Mouse (Mus musculus) CH12.LX (cell line): ENCODE measurements around the gene Npnt. TPM values are rescaled to one million over a fixed set of nuclear protein-coding genes. Genes with fewer than 3 reads are reported as not detected.
A peak's percentile ranks its signal among the peaks of the same experiment; 100 is the strongest.

Source experiments
- DNase-seq: peaks from one replicate; pipeline ENCODE4 v3.0.0-alpha.2; 2013; ENCODE audit errors: extremely low read depth
- H3K27ac ChIP-seq: 2 replicates; pipeline ENCODE4 v1.5.1; 2012; ENCODE audit warnings: low read depth, mild to moderate bottlenecking, control low read depth, moderate library complexity; ENCODE audit not compliant: insufficient read depth
- H3K27me3 ChIP-seq: replicated peaks from 2 replicates; pipeline ENCODE3; 2012; ENCODE audit warnings: inconsistent platforms
- H3K36me3 ChIP-seq, 2 experiments: replicated peaks in 1 of 2; 2 replicates each; pipeline versions ENCODE3 to v1.6.1; 2012; ENCODE audit warnings: inconsistent platforms in 1 of 2, low read length in 1 of 2, mild to moderate bottlenecking in 1 of 2, mixed read lengths in 1 of 2, moderate library complexity in 1 of 2; ENCODE audit not compliant: control insufficient read depth in 1 of 2, insufficient read depth in 1 of 2
- H3K4me1 ChIP-seq, 2 experiments: 2 replicates each; pipeline ENCODE4 v1.6.1; 2012; ENCODE audit warnings: inconsistent platforms in 1 of 2, moderate library complexity in 1 of 2; ENCODE audit not compliant: insufficient read depth in 2 of 2, control insufficient read depth in 1 of 2
- H3K4me2 ChIP-seq: 2 replicates; pipeline ENCODE4 v1.6.1; 2012; ENCODE audit warnings: low read depth, mild to moderate bottlenecking, control low read depth; ENCODE audit not compliant: poor library complexity, insufficient read depth, severe bottlenecking
- H3K4me3 ChIP-seq, 3 experiments: fragments of 150-350 bp in 1 of 3; sonication (generic) in 1 of 3; replicated peaks in 1 of 3; 2 replicates each; pipeline versions ENCODE3 to v1.5.1; 2011 to 2012; ENCODE audit warnings: low read depth in 2 of 3, low read length in 2 of 3, mild to moderate bottlenecking in 2 of 3, moderate library complexity in 2 of 3, control low read depth in 1 of 3, improper control_type of control experiment in 1 of 3, inconsistent platforms in 1 of 3, mixed read lengths in 1 of 3; ENCODE audit not compliant: poor library complexity in 1 of 3
- H3K79me2 ChIP-seq: replicated peaks from 2 replicates; pipeline ENCODE4 v1.6.1; 2012; ENCODE audit warnings: mild to moderate bottlenecking, moderate library complexity; ENCODE audit not compliant: control insufficient read depth, poor library complexity, insufficient read depth, severe bottlenecking; ENCODE audit errors: extremely low read depth
- H3K9ac ChIP-seq: 2 replicates; pipeline ENCODE4 v1.6.1; 2012; ENCODE audit warnings: low read depth, mild to moderate bottlenecking, control low read depth, moderate library complexity; ENCODE audit not compliant: insufficient read depth
- H3K9me3 ChIP-seq: replicated peaks from 2 replicates; pipeline ENCODE3; 2012; ENCODE audit warnings: low read length, inconsistent platforms, mixed read lengths
- CHD1 ChIP-seq: IDR thresholded peaks from 2 replicates; pipeline ENCODE4 v1.6.1; 2012; ENCODE audit warnings: low read depth, low read length, improper control_type of control experiment, inconsistent platforms
- CTCF ChIP-seq, 2 experiments: IDR thresholded peaks in 1 of 2; conservative IDR thresholded peaks in 1 of 2; 2 replicates each; pipeline ENCODE4 v1.5.1; 2011 to 2012; ENCODE audit warnings: low read depth in 2 of 2, low read length in 2 of 2, improper control_type of control experiment in 1 of 2, inconsistent platforms in 1 of 2, mild to moderate bottlenecking in 1 of 2, moderate library complexity in 1 of 2
- E2F4 ChIP-seq: IDR thresholded peaks from 2 replicates; pipeline ENCODE4 v1.6.1; 2011; ENCODE audit warnings: low read depth, low read length, improper control_type of control experiment; ENCODE audit not compliant: insufficient replicate concordance
- ELF1 ChIP-seq: IDR thresholded peaks from 2 replicates; pipeline ENCODE4 v1.6.1; 2014; ENCODE audit warnings: low read depth, mild to moderate bottlenecking, inconsistent platforms, low read length, improper control_type of control experiment
- EP300 ChIP-seq: IDR thresholded peaks from 2 replicates; pipeline ENCODE4 v1.6.1; 2011; ENCODE audit warnings: low read length, improper control_type of control experiment
- HCFC1 ChIP-seq: IDR thresholded peaks from 2 replicates; pipeline ENCODE4 v1.6.1; 2012; ENCODE audit warnings: low read depth, mild to moderate bottlenecking, inconsistent platforms, low read length, improper control_type of control experiment
- IRF4 ChIP-seq: IDR thresholded peaks from 2 replicates; pipeline ENCODE4 v1.6.1; 2014; ENCODE audit warnings: low read depth, mild to moderate bottlenecking, inconsistent platforms, low read length, improper control_type of control experiment
- KAT2A ChIP-seq: IDR thresholded peaks from 2 replicates; pipeline ENCODE4 v1.6.1; 2012; ENCODE audit warnings: low read length, improper control_type of control experiment, inconsistent platforms; ENCODE audit not compliant: insufficient replicate concordance
- MAFK ChIP-seq: IDR thresholded peaks from 2 replicates; pipeline ENCODE4 v1.6.1; 2011; ENCODE audit warnings: low read length, improper control_type of control experiment; ENCODE audit not compliant: insufficient replicate concordance
- MAX ChIP-seq: IDR thresholded peaks from 2 replicates; pipeline ENCODE4 v1.6.1; 2011; ENCODE audit warnings: low read length, improper control_type of control experiment
- MXI1 ChIP-seq: IDR thresholded peaks from 2 replicates; pipeline ENCODE4 v1.6.1; 2011; ENCODE audit warnings: mild to moderate bottlenecking, low read depth, low read length, improper control_type of control experiment
- NRF1 ChIP-seq: IDR thresholded peaks from 2 replicates; pipeline ENCODE4 v1.6.1; 2014; ENCODE audit warnings: low read depth, mild to moderate bottlenecking, inconsistent platforms, low read length, improper control_type of control experiment, moderate library complexity
- RCOR1 ChIP-seq: conservative IDR thresholded peaks from 2 replicates; pipeline ENCODE4 v1.6.1; 2012; ENCODE audit warnings: low read depth, mild to moderate bottlenecking, inconsistent platforms, low read length, improper control_type of control experiment
- SIN3A ChIP-seq: IDR thresholded peaks from 2 replicates; pipeline ENCODE4 v1.6.1; 2012; ENCODE audit warnings: low read length, improper control_type of control experiment, inconsistent platforms
- SMC3 ChIP-seq: IDR thresholded peaks from 2 replicates; pipeline ENCODE4 v1.6.1; 2011; ENCODE audit warnings: low read depth, low read length, improper control_type of control experiment
- UBTF ChIP-seq: IDR thresholded peaks from 2 replicates; pipeline ENCODE4 v1.6.1; 2012; ENCODE audit warnings: low read depth, mild to moderate bottlenecking, inconsistent platforms, low read length, improper control_type of control experiment, moderate library complexity
- USF1 ChIP-seq: IDR thresholded peaks from 2 replicates; pipeline ENCODE4 v1.6.1; 2014; ENCODE audit warnings: low read depth, mild to moderate bottlenecking, inconsistent platforms, low read length, improper control_type of control experiment
- USF2 ChIP-seq: conservative IDR thresholded peaks from 2 replicates; pipeline ENCODE4 v1.6.1; 2011; ENCODE audit warnings: low read depth, low read length, improper control_type of control experiment
- ZKSCAN1 ChIP-seq: IDR thresholded peaks from 2 replicates; pipeline ENCODE4 v1.6.1; 2012; ENCODE audit warnings: low read depth, inconsistent platforms, low read length, improper control_type of control experiment, borderline replicate concordance
- ZMIZ1 ChIP-seq: IDR thresholded peaks from 2 replicates; pipeline ENCODE4 v1.6.1; 2012; ENCODE audit warnings: low read depth, mild to moderate bottlenecking, inconsistent platforms, low read length, improper control_type of control experiment
- ZNF384 ChIP-seq: IDR thresholded peaks from 2 replicates; pipeline ENCODE4 v1.6.1; 2012; ENCODE audit warnings: low read depth, low read length, improper control_type of control experiment, inconsistent platforms
- dilution Hi-C: fragments of 300-500 bp; cut with MboI; formaldehyde crosslinking; loops from 2 replicates; pipeline ENCODE4 v1.14.3; 2020; ENCODE audit warnings: low sequenced_read_pairs; ENCODE audit not compliant: extremely low pct_unique_long_range_greater_than_20kb, extremely low pct_ligation_motif_present
- in situ Hi-C: fragments of 300-500 bp; cut with MboI; formaldehyde crosslinking; loops from 3 replicates; pipeline ENCODE4 v1.14.3; 2019; ENCODE audit warnings: low sequenced_read_pairs, low pct_ligation_motif_present, low pct_unique_long_range_greater_than_20kb, mixed read lengths
- polyA plus RNA-seq: library from polyadenylated mRNA; unstranded; fragments of >175 nt; gene quantifications from 2 replicates; pipeline ENCODE4 v1.2.1, GENCODE M21; 2012; ENCODE audit warnings: low read depth; ENCODE audit not compliant: insufficient read length
- total RNA-seq, 2 experiments: library from RNA; depleted of rRNA; stranded (reverse); fragments of 300-350 nt in 1 of 2; fragments of >200 nt in 1 of 2; gene quantifications; 2 replicates each; pipeline ENCODE4 v1.2.3; 2012 to 2014

Gene Npnt
- total and polyA plus RNA-seq, 3 experiments = 0.08 to 1.0 (median 0.20) TPM

DNA sequence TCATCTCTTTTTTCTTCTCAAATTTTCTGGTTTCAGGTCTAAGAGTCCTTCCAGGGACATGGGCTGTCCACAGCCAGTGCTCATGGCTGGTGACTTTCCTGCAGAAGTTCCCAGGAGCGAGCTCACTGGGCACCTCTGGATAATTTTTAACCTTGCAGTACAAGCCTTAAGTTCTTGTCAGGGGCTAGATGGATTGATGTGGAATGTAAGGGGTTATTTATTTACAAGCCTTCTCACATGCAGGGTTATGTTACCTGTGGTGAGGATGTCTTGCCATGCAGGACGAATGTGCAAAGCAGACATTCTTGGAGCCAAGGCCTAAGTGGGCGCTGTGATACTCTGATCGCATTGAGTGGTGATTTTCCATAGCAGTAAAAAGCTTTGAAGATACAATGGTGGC, 84.5 kb downstream of the Npnt start:
- H3K27me3 ChIP-seq = no peaks in the 10 kb centered on the region
- H3K4me2 ChIP-seq = no peak overlapping the region
- peaks cover 2% of the 10 kb centered on the region for H3K9me3 ChIP-seq
- H3K4me1 ChIP-seq = peaks cover under 1 to 4% of the 10 kb centered on the region in 2 experiments; a peak in 3 of 4 replicates
- H3K36me3 ChIP-seq = no peaks in the 10 kb centered on the region
- H3K9ac ChIP-seq = no peak overlapping the region
- no peak for DNase-seq
- dilution Hi-C loops (no loop called here), in situ Hi-C loops (no loop called here)
- TF ChIP-seq CTCF (conservative IDR thresholded peaks at IDR 0.05 in 1 of 2, IDR thresholded peaks at IDR 0.05 in 1 of 2; ENCODE audit: low read depth in 2 of 2, low read length in 2 of 2) (no peak), MAX (0 out of 2 replicates have a peak, but pooled peaks have one; percentile 3)
- no peak overlapping the region for H3K4me3 ChIP-seq
- H3K79me2 ChIP-seq = no peaks in the 10 kb centered on the region
- no peak overlapping the region for H3K27ac ChIP-seq

DNA sequence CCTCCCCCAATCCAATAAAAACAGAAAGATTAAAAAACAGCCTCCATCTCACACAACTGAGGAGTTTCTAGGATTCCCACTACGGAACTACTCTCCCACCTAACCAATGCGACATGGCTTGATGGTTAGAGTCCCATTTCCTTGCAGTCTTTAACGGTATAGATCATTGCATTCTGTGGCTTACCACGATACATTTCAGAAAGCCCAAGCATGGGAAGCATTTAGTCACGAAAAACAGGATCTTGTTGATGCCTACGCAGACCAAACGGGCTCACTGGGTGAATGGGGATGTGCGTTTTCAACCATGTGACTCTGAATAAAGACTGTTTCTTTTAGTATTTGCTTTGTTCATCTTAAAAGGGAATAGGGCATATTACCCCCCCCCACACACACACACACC, 85.1 kb downstream of the Npnt start:
- no peak for TF ChIP-seq MXI1
- no peak for TF ChIP-seq SMC3
- TF ChIP-seq MAFK = no peak
- no peak for TF ChIP-seq HCFC1
- no peak for TF ChIP-seq CHD1
- no peak for TF ChIP-seq EP300
- no peak for TF ChIP-seq ZKSCAN1
- TF ChIP-seq IRF4 = no peak
- no peak for TF ChIP-seq ZNF384
- no peak for TF ChIP-seq E2F4
- no peak for TF ChIP-seq MAX
- TF ChIP-seq KAT2A = no peak
- no peak for TF ChIP-seq UBTF
- TF ChIP-seq RCOR1 = no peak
- no peak for TF ChIP-seq SIN3A
- TF ChIP-seq ELF1 = no peak
- TF ChIP-seq USF1 = no peak
- no peak for TF ChIP-seq USF2
- no peak for TF ChIP-seq ZMIZ1
- no peak for TF ChIP-seq NRF1
- DNase-seq = no peak
- H3K36me3 ChIP-seq = no peaks in the 10 kb centered on the region
- H3K27ac ChIP-seq = no peak overlapping the region
- in situ Hi-C loops = no loop called here
- dilution Hi-C loops = no loop called here
- no peak overlapping the region for H3K4me2 ChIP-seq
- no peaks in the 10 kb centered on the region for H3K79me2 ChIP-seq
- no peaks in the 10 kb centered on the region for H3K27me3 ChIP-seq
- peaks cover 3 to 7% of the 10 kb centered on the region in 2 experiments; a peak in 2 of 4 replicates for H3K4me1 ChIP-seq
- H3K9ac ChIP-seq = no peak overlapping the region
- no peaks in the 10 kb centered on the region for H3K9me3 ChIP-seq
- H3K4me3 ChIP-seq = no peak overlapping the region
